Mouse (Mus musculus) neutrophil, adult 65 days (primary cell): Measurements from ENCODE around the gene Fam89a. TPM values are rescaled to one million over a fixed set of nuclear protein-coding genes. Genes with fewer than 3 reads are reported as not detected.

Experiments used
- total RNA-seq: library from RNA; stranded (reverse); gene quantifications from 2 replicates; pipeline ENCODE4 v1.2.4, GENCODE M21; 2023

Fam89a gene
- total RNA-seq, result not detected in 2 replicates

GRCm38 (mm10) chr8:124751709-124752173 is at the start of gene Fam89a:
TSS of gene Fam89a (minus strand) at chr8:124751832.

GRCm38 (mm10) chr8:124792708-124793107 is 41.1 kb upstream of the Fam89a start, which contains the start of gene Trim67:
TSS of gene Trim67 (plus strand) at chr8:124793092.

GRCm38 (mm10) chr8:124721862-124722515 is 29.6 kb downstream of the Fam89a start, which contains the start of the genes Ttc13 and Arv1:
TSS of gene Ttc13 (minus strand) at chr8:124721983.
TSS of gene Arv1 (plus strand) at chr8:124722139.

Other genes with a start within 250 kb of the Fam89a start
- gene Cog2, start 231.1 kb downstream of the Fam89a start, total RNA-seq, result 29.1 and 48.7 TPM in 2 replicates
- not detected in 2 replicates for gene Agt, start 182.1 kb downstream of the Fam89a start, total RNA-seq
- gene Capn9, start 175.7 kb downstream of the Fam89a start, total RNA-seq, result not detected in 2 replicates
- gene 2310022B05Rik, start 88.5 kb downstream of the Fam89a start, total RNA-seq, result 2.9 and 3.8 TPM in 2 replicates
- gene Ttc13, start 29.8 kb downstream of the Fam89a start, total RNA-seq, result 38.5 and 39.1 TPM in 2 replicates
- gene Arv1, start 29.7 kb downstream of the Fam89a start, total RNA-seq, result 2.1 and 2.5 TPM in 2 replicates
- gene Trim67, start 41.3 kb upstream of the Fam89a start, total RNA-seq, result not detected in 2 replicates
- 25.6 and 27.7 TPM in 2 replicates for gene Gnpat, start 111.2 kb upstream of the Fam89a start, total RNA-seq
- gene 2810004N23Rik, start 111.3 kb upstream of the Fam89a start, total RNA-seq, result 6.0 and 10.2 TPM in 2 replicates
- 10.3 and 13.0 TPM in 2 replicates for gene Exoc8, start 145.9 kb upstream of the Fam89a start, total RNA-seq
- 17.2 and 19.7 TPM in 2 replicates for gene Sprtn, start 146.1 kb upstream of the Fam89a start, total RNA-seq
- gene Egln1, start 197.5 kb upstream of the Fam89a start, total RNA-seq, result 15.7 and 24.5 TPM in 2 replicates